Mouse (Mus musculus) lung, embryonic 15.5 days (tissue): ENCODE results near the gene Atp8a2. TPM values are rescaled to one million over a fixed set of nuclear protein-coding genes. Genes with fewer than 3 reads are reported as not detected.
A peak's percentile ranks its signal among the peaks of the same experiment; 100 is the strongest.
"Not testable (repeated sequence)": the region's sequence is repeated elsewhere in the genome, so short reads cannot be mapped to it uniquely, and the experiment has no call there.

Source experiments
- ATAC-seq: fragments of 200-750 bp; cut with Nextera tagmentation; 2 replicates; pipeline ENCODE4 v1.8.0; 2017; ENCODE audit warnings: moderate number of reproducible peaks, borderline replicate concordance; ENCODE audit not compliant: low FRiP score, low TSS enrichment; ENCODE audit errors: extremely low read depth
- H3K27ac ChIP-seq: fragments of 300-500 bp; sonication (generic); 2 replicates; pipeline ENCODE4 v1.5.1; 2015; ENCODE audit warnings: moderate library complexity, mild to moderate bottlenecking, inconsistent platforms
- H3K27me3 ChIP-seq: fragments of 300-500 bp; sonication (generic); 2 replicates; pipeline ENCODE4 v1.6.1; 2015; ENCODE audit warnings: inconsistent platforms
- H3K36me3 ChIP-seq: fragments of 300-500 bp; sonication (generic); 2 replicates; pipeline ENCODE4 v1.6.1; 2015; ENCODE audit warnings: inconsistent platforms
- H3K4me1 ChIP-seq: fragments of 300-500 bp; sonication (generic); 2 replicates; pipeline ENCODE4 v1.6.1; 2015; ENCODE audit warnings: inconsistent platforms
- H3K4me2 ChIP-seq: fragments of 300-500 bp; sonication (generic); 2 replicates; pipeline ENCODE4 v1.6.1; 2015; ENCODE audit warnings: inconsistent platforms, mild to moderate bottlenecking, moderate library complexity
- H3K4me3 ChIP-seq: fragments of 300-500 bp; sonication (generic); 2 replicates; pipeline ENCODE4 v1.5.1; 2015; ENCODE audit warnings: mild to moderate bottlenecking, inconsistent platforms
- H3K9ac ChIP-seq: fragments of 300-500 bp; sonication (generic); 2 replicates; pipeline ENCODE4 v1.6.1; 2015; ENCODE audit warnings: inconsistent platforms
- H3K9me3 ChIP-seq: fragments of 300-500 bp; sonication (generic); 2 replicates; pipeline ENCODE4 v1.6.1; 2016; ENCODE audit warnings: inconsistent platforms
- WGBS: fragments of 180-500 bp; shearing (Covaris S2); methylation state at CpG from one replicate; pipeline ENCODE4 v1.1.7; 2015; 5-methylcytosine and 5-hydroxymethylcytosine counted together
- polyA plus RNA-seq: library from polyadenylated mRNA; unstranded; fragments of >200 nt; fragmentation: Nextera tagmentation; extraction: Ambion mirVana; gene quantifications from 2 replicates; pipeline ENCODE4 v1.2.1, GENCODE M21; 2015

Gene Atp8a2
- polyA plus RNA-seq, 1 experiment from 2014 or later = 1.8 TPM

DNA sequence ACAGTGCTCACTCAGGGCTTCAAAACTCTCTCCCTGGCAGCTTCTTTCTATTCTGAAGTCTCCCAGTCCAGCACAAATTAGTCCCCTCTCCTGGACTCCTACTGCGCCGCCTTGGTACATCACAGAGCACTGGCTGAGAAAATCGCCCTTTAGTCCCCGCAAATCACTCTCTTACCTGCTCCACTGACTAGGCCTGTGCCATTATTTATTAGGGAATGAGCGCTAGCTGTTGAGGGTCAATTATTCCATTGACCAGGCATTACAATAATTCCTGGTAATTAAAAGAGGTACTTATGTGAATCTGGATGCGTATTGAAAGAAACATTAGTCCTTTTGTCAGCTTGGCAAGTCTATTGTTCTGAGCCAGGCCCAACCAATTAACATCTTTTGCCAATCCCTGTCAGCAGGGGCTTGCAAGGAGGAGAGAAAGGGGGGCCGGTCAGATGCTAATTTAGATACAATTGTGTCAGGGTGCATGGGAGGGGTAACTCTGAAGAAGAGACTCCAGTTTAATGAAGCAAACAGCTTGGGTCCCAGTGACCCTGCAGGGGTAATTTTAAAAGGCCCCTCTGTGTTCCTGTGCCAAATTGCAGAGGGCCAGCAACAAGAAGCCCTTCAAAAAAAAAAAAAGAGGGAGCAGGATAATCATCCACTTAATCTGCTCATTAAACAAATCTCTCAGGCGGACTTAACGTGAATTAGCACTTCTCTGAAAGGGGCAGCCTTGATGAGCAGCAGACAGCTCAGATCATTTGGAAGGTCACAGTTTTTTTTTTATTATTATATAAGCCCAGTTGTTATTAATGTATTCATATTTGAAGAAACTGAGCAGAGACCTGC is 459.9 kb downstream of the Atp8a2 start:
- no peak overlapping the region for H3K4me3 ChIP-seq
- H3K9me3 ChIP-seq = no peaks in the 10 kb centered on the region
- H3K27ac ChIP-seq = no peak overlapping the region
- ATAC-seq = no peak
- no peaks in the 10 kb centered on the region for H3K27me3 ChIP-seq
- no peak overlapping the region for H3K4me2 ChIP-seq
- no peak overlapping the region for H3K9ac ChIP-seq
- no peaks in the 10 kb centered on the region for H3K4me1 ChIP-seq
- 62% methylated on average over 9 of the region's 9 CpGs for WGBS
- no peaks in the 10 kb centered on the region for H3K36me3 ChIP-seq

DNA sequence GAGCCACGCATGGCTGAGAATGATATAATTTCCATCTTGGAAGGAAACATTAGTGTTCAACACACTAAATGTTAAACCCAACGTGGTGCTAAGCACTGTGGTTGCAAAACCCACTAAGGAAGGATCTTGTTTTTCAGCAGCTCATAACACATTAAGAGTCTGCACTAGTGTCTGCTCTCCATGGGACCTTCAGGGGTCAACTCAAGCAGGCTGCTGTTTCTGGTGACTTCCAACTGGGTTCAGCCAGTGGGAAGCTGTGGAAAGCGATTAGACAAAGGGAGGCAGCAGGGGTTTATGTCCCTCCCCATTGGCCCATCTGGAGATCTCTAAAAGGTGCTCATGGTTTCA is 467.0 kb downstream of the Atp8a2 start:
- peak; percentile 71; the same call in 1 of the 2 replicates for ATAC-seq
- no peaks in the 10 kb centered on the region for H3K27me3 ChIP-seq
- H3K36me3 ChIP-seq = no peaks in the 10 kb centered on the region
- H3K4me1 ChIP-seq = peaks cover 21% of the 10 kb centered on the region
- no peak overlapping the region for H3K4me2 ChIP-seq
- no peak overlapping the region for H3K9ac ChIP-seq
- no peaks in the 10 kb centered on the region for H3K9me3 ChIP-seq
- WGBS = 45% methylated on average over 3 of the region's 3 CpGs
- peak overlapping the region; percentile 64 for H3K27ac ChIP-seq
- no peak overlapping the region for H3K4me3 ChIP-seq

DNA sequence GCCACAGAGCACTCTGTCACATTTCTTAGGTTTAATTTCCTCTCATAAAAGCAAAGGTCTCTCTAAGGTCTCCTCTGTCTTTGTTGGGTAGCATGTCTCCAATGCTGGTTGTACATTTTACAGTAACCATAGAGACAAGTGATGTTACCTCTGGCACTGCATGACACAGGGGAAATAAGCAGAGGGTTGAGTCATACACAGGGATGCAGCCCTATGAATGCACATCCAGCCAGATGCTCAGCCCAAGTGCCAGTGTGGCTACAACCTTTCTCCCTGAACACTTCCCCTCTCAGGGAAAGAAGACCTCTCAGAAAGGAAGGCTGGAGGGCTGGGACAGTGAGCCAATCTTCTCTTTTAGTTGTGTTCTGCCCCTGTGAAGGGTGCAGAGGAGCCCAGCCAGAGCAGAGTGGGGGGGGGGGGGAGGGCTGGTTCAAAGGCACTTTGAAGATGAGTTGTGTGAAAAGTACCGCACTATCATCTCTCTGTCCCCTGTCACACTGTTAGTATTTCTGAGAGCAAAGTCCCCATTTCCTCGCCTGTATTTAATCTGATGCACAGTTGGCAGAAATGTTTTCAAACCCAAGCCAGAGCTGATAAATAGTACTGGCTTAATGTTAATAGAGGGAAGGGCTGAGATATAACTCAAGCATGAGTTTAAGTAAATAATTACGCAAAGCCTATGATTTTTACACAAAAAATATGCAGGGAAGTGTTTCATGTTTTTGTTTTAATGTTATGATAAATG is 467.5 kb downstream of the Atp8a2 start:
- Histone ChIP-seq H3K4me3 (no peak overlapping the region), H3K4me2 (no peak overlapping the region), H3K4me1 (peaks cover 21% of the 10 kb centered on the region), H3K36me3 (no peaks in the 10 kb centered on the region), H3K9me3 (no peaks in the 10 kb centered on the region), H3K9ac (no peak overlapping the region), H3K27ac (peak overlapping the region; percentile 19; the same call in 1 of the 2 replicates), H3K27me3 (no peaks in the 10 kb centered on the region)
- 46% methylated on average over 3 of the region's 3 CpGs for WGBS
- peak; percentile 78; the same call in 1 of the 2 replicates for ATAC-seq

DNA sequence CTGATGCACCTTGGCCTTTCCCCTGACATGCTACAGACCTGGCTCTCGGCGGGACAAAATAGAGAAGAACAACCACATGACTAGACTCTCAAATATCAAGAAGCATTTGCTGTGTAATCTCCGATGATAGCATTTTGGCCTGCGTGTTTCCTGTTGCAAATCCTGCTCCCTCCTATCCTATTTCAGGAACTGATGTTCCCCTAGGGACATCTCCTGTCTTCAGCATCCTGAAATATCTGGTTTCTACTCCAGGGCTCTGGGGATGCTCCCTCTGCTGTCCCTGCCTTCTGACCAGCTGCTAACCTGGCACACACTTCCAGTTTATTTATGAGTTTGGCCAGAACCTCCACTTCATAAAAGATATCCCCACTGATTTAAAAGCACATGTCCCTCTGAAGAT is 470.0 kb downstream of the Atp8a2 start:
- Histone ChIP-seq H3K9ac (no peak overlapping the region), H3K4me3 (no peak overlapping the region), H3K9me3 (no peaks in the 10 kb centered on the region), H3K4me2 (no peak overlapping the region), H3K27ac (no peak overlapping the region), H3K4me1 (peaks cover 21% of the 10 kb centered on the region), H3K27me3 (no peaks in the 10 kb centered on the region), H3K36me3 (no peaks in the 10 kb centered on the region)
- WGBS = 80% methylated on average over 4 of the region's 4 CpGs
- no peak for ATAC-seq

DNA sequence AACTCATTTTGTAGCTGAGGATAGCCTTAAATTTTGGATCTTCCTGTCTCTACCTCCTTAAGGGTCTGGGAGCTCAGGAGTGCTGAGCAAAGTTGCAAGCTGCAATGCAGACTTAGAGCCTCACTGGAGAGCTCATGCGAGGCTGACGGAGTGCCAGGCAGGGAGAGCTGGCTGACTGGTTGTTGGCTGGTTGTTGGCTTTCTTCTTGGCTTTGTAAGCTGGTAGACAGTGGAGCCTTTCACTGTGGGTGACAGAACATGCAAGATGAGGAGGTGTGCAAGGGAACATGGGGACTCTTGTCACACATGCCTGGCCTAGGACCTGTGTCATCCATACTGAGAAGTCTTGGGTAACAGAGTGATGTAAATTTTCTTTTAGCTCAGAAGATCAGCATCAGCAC is 473.8 kb downstream of the Atp8a2 start:
- no peak overlapping the region for H3K4me3 ChIP-seq
- peaks cover 12% of the 10 kb centered on the region for H3K4me1 ChIP-seq
- no peaks in the 10 kb centered on the region for H3K27me3 ChIP-seq
- 68% methylated on average over 2 of the region's 2 CpGs for WGBS
- H3K9me3 ChIP-seq = no peaks in the 10 kb centered on the region
- no peak overlapping the region for H3K27ac ChIP-seq
- H3K36me3 ChIP-seq = no peaks in the 10 kb centered on the region
- no peak overlapping the region for H3K4me2 ChIP-seq
- no peak overlapping the region for H3K9ac ChIP-seq
- no peak for ATAC-seq

DNA sequence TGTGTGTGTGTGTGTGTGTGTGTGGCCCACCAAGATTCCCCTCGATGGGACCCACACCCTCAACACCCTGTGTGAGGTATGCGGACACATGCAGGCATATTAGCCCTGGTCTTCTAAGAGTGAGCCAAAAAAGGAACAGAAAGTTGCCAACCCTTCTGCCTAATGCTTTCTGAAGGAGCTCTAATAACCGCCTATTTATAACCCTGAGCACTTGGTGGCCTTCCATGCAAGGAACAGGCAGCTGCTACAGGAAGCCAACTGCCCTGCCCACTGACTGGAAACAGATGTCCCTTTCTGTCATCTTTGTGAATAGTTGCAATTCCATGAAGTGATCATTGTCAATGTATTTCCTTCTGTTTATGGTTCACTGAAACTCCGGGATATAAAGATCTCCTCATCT is 475.0 kb downstream of the Atp8a2 start:
- no peak overlapping the region for H3K4me2 ChIP-seq
- H3K27ac ChIP-seq = no peak overlapping the region
- H3K4me1 ChIP-seq = peaks cover 12% of the 10 kb centered on the region
- no peaks in the 10 kb centered on the region for H3K27me3 ChIP-seq
- no peak overlapping the region for H3K9ac ChIP-seq
- WGBS = 43% methylated on average over 4 of the region's 4 CpGs
- peak; percentile 27; the same call in 1 of the 2 replicates for ATAC-seq
- no peak overlapping the region for H3K4me3 ChIP-seq
- no peaks in the 10 kb centered on the region for H3K9me3 ChIP-seq
- no peaks in the 10 kb centered on the region for H3K36me3 ChIP-seq

DNA sequence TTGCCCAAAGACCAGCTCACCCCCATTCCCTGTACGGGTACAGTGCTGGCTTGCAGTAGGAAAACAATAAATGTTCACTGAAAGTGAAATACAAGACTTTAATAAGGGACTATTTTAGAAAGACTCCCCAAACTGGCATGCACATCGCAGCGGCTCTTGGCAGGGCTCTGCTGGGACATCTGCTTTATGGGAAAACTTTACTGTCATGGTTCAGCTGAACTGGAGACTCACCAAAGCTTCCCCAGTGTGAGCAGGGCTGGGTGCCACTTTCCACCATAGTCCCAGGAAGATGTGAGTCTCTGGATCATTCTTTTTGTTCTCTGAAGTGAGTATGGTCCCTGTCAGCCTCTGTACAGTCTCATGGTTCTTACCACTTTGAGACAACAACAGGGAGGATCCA is 475.6 kb downstream of the Atp8a2 start:
- no peak overlapping the region for H3K27ac ChIP-seq
- no peak for ATAC-seq
- H3K4me1 ChIP-seq = peaks cover 15% of the 10 kb centered on the region
- 70% methylated on average over 3 of the region's 3 CpGs for WGBS
- no peaks in the 10 kb centered on the region for H3K36me3 ChIP-seq
- H3K27me3 ChIP-seq = no peaks in the 10 kb centered on the region
- H3K9me3 ChIP-seq = no peaks in the 10 kb centered on the region
- no peak overlapping the region for H3K9ac ChIP-seq
- H3K4me2 ChIP-seq = no peak overlapping the region
- no peak overlapping the region for H3K4me3 ChIP-seq

DNA sequence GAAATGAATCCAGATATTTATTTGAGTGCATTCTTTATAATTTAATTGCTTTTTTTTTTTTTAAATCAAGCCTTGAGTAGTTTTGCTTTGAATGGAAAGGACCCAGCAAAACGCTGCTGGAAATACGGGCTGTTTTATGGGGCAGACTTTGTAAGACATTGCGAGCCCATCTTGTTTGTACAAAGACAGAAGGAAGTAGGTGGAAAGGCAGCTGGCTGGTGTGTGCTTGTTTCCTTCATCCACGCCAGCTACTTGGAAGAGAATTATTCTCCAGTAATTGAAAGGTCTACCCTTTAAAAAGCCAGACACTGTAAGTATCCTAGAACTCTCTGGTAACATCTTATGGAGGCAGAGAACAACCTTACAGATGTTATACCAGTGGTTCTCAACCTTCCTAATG is 476.6 kb downstream of the Atp8a2 start:
- H3K9ac ChIP-seq = no peak overlapping the region
- no peaks in the 10 kb centered on the region for H3K27me3 ChIP-seq
- no peaks in the 10 kb centered on the region for H3K9me3 ChIP-seq
- no peak overlapping the region for H3K4me2 ChIP-seq
- H3K4me1 ChIP-seq = peaks cover 23% of the 10 kb centered on the region
- WGBS = 88% methylated on average over 4 of the region's 4 CpGs
- H3K27ac ChIP-seq = no peak overlapping the region
- no peak overlapping the region for H3K4me3 ChIP-seq
- no peak for ATAC-seq
- no peaks in the 10 kb centered on the region for H3K36me3 ChIP-seq

DNA sequence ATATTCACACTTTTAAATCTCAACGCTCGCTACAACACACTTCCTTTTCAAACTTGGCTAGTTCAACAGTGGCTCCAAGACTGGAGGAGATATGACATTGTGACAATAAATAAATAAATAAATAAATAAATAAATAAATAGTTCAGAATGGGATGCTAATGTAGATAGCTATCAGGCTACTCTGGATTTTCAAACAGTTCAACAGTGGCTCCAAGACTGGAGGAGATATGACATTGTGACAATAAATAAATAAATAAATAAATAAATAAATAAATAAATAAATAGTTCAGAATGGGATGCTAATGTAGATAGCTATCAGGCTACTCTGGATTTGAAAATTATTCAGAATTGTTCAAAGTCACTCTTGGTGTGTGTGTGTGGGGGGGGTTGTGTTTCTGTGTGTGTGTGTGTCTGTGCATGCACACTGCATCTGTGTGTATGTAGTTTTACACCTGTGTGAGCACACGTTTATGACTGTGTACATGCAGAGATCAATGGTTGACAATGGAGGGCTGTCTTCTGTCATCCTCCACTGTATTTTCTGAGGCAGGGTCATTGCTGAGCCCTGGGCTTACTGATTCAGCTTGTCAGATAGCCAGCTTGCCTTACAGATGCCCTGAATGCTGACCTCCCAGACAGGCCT is 480.4 kb downstream of the Atp8a2 start:
- H3K9ac ChIP-seq, H3K36me3 ChIP-seq, H3K4me2 ChIP-seq, H3K27me3 ChIP-seq, H3K27ac ChIP-seq, H3K9me3 ChIP-seq, H3K4me3 ChIP-seq: not testable (repeated sequence)
- H3K4me1 ChIP-seq = peaks cover 24% of the 10 kb centered on the region
- 54% methylated on average over 3 of the region's 3 CpGs for WGBS
- ATAC-seq = peak; percentile 25

DNA sequence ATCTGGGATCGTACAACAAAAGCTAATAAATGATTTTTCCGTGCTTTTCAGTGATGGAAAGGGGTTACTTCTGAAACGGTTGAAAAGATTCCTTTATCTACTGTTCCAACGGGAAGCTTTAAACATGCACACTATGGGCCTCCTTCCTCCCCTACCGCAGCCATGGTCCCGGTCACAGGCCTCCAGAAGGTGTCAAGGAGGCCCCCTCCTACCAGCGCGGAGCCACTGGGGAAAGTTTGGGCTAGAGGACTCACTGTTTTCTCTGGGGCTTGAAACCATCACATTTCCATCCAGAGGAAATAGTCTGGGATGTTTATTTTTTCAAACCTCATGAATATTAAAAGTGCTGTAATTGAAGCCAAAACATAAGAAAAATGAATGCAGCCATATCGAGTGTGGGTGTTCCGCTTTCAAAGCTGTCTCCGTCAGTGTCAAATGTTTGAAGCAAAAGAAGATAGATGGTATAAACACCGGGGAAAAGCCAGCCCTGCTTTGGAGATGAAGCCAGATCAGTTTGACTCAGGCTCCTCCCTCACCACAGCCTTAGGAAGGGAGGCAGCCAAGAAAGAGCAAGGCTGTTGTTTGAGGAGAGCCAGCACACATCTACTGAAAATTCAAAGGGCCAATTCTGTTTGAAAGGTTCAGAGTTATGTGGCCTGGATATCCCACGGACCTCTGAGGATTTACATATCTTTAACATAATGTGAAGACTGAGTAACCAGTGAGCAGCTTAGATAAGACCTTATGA is 481.1 kb downstream of the Atp8a2 start:
- H3K9ac ChIP-seq = no peak overlapping the region
- no peaks in the 10 kb centered on the region for H3K27me3 ChIP-seq
- ATAC-seq = peak; percentile 94
- peaks cover 17% of the 10 kb centered on the region for H3K4me1 ChIP-seq
- H3K9me3 ChIP-seq = no peaks in the 10 kb centered on the region
- H3K27ac ChIP-seq = peak overlapping the region; percentile 54; the same call in 1 of the 2 replicates
- H3K4me3 ChIP-seq = no peak overlapping the region
- WGBS = 20% methylated on average over 13 of the region's 13 CpGs
- H3K4me2 ChIP-seq = peak overlapping the region; percentile 35; the same call in 1 of the 2 replicates
- no peaks in the 10 kb centered on the region for H3K36me3 ChIP-seq

DNA sequence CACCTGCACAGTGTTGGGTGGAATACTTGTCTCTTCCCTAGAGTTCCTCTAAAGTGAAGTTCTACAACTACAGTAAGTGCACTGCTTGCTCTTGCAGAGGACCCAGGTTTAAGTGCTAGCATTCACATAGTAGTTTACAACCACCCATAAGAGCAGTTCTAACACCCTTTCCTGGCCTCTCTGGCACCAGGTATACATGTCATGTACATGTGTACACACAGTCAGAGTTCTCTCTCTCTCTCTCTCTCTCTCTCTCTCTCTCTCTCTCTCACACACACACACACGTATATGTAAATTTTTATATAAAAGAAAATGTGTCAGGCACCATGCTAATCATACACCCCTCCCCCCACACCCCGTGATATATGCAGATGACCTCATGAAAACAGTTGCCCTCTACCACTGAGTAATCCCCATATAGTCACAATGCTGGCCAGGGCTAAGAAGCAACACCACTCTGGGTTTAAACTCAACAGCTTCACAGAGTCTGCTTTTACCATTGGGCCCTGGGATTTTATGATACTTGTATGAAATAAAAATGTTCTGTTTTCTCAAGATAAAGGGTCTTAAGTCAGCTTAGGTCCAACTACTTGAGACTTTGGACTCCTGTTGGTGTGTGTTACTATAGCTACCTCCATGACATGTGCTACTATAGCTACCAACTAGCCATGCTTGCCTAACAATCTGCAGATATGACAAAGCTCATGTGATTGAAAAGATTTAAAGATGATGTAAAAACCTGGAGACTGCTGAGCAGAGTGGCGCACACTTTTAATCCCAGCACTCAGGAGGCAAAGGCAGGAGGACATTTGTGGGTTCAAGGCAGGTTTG is 487.3 kb downstream of the Atp8a2 start:
- Histone ChIP-seq H3K36me3 (no peaks in the 10 kb centered on the region), H3K4me3 (no peak overlapping the region), H3K4me1 (no peaks in the 10 kb centered on the region; the same call in 1 of the 2 replicates), H3K9ac (no peak overlapping the region), H3K27me3 (no peaks in the 10 kb centered on the region), H3K4me2 (no peak overlapping the region), H3K9me3 (no peaks in the 10 kb centered on the region), H3K27ac (no peak overlapping the region)
- WGBS = 78% methylated on average over 3 of the region's 3 CpGs
- ATAC-seq = no peak
